Comparison of ENCODE assay signal across 8 mouse cellular contexts in the genomic region with DNA sequence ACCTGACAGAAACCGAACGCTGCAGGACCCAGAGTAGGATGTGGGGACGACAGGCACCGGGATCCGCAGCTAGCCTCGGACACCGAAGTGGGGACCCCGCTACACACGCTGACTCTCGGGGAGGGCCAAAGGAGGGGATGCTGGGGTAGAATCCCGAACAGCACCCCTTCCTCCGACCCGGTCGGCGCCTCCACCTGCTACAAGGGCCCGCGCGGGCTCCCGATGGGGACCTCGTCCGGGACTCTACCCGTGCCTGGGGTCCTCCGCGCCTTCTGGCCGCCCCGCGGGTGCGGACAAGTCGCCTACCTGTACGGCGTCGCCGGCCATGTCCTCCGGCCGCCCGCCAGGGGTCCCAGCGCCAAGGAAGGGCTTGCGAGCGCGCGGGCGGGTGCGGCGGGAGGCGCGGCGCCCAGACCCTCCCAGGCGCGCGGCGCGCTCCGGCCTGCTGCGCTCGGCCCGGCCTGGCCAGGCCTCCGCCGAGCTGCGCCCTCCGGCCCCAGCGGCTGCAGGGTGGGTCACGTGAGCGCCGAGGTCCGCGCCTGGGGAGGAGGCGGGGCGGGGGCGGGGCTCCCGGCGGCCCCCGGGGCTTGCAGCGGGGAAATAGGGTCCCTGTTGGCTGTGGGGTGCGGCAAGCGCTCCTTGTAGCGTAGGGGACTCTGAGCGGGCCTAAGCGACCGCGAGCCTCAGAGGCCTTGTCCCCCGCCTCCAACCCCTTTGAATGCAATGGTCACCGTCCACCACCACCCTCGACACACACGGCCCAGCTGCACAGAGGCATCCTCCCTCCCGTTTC. TPM values are rescaled to one million over a fixed set of nuclear protein-coding genes. Genes with fewer than 3 reads are reported as not detected.
A peak's percentile ranks its signal among the peaks of the same experiment; 100 is the strongest.
DNase-seq lines count a peak whose midpoint lies in the region; ATAC-seq and TF ChIP-seq lines count a peak whose summit lies in the region.

Gene Pkn1, minus strand, starts transcription at position 519 of the 793 bp plus-strand sequence.

- DNase-seq in Patski (ENCODE audit: low read depth, low spot score), result no peak
- peak; percentile 69 to 79 for DNase-seq in cerebellum, postnatal 14 days
- peak; percentile 82 for DNase-seq in gastrocnemius, postnatal 10 days
- DNase-seq in hindbrain, postnatal 0 days (ENCODE audit: low spot score), result peak; percentile 87
- peak in 1 of 2 experiments; percentile 66 for DNase-seq in left cerebral cortex, postnatal 14 days (ENCODE audit: low spot score in 2 of 2)
- DNase-seq in right cerebral cortex, postnatal 14 days, result peak; percentile 63
- peak; percentile 68 to 82 for DNase-seq in urinary bladder, postnatal 36 days (ENCODE audit: low spot score in 2 of 2)

- peak within 1 kb of the TSS; percentile 96 for H3K9ac ChIP-seq in hindbrain, postnatal 0 days (replicated peaks; ENCODE audit: low read length)

- H3K36me3 ChIP-seq in hindbrain, postnatal 0 days (ENCODE audit: insufficient read depth, low read length), result no peaks in the 10 kb centered on the region

- peak; percentile 82 for ATAC-seq in Patski
- ATAC-seq in hindbrain, postnatal 0 days, result peak; percentile 87
- peak; percentile 44 for ATAC-seq in megakaryocyte progenitor cell, adult 5-6 weeks (replicated peaks; ENCODE audit: poor library complexity)

- TF ChIP-seq CTCF in Patski (IDR thresholded peaks at IDR 0.05), result no peak
- no peak for TF ChIP-seq CTCF in hindbrain, postnatal 0 days (IDR thresholded peaks at IDR 0.05; ENCODE audit: low read depth)

- H3K27ac ChIP-seq in hindbrain, postnatal 0 days, result peak within 1 kb of the TSS; percentile 85

- POLR2A ChIA-PET in Patski (lab: Charles Lee), result interaction anchor here (0.5 to 2.6 kb wide), 4 partner anchors 15 to 33 kb away, joined by 3 to 12 read pairs (median 4); partner anchors contain the start of gene Ddx39

- WGBS in hindbrain, postnatal 0 days, result under 1% methylated on average over 55 of the region's 85 CpGs

- peak within 1 kb of the TSS; percentile 90 for H3K4me3 ChIP-seq in hindbrain, postnatal 0 days (ENCODE audit: low read length)

- H3K4me1 ChIP-seq in hindbrain, postnatal 0 days (ENCODE audit: insufficient read depth, low read length), result peaks cover 20% of the 10 kb centered on the region

- in situ Hi-C loops in Patski (cut with MboI; ENCODE audit: low pct_unique_long_range_greater_than_20kb), result no loop called here

- CTCF ChIA-PET in Patski (lab: Charles Lee), result interaction anchor here (1.0 kb wide), 1 partner anchor 36 kb away, joined by 3 read pairs; no protein-coding TSS in a partner anchor

- no peaks in the 10 kb centered on the region for H3K27me3 ChIP-seq in Patski
- no peaks in the 10 kb centered on the region for H3K27me3 ChIP-seq in hindbrain, postnatal 0 days (ENCODE audit: insufficient read depth, low read length)

- H3K9me3 ChIP-seq in hindbrain, postnatal 0 days (ENCODE audit: low read length), result no peaks in the 10 kb centered on the region

- intact Hi-C loops in left cerebral cortex, postnatal 14 days (cut with DNase I), result no loop called here

- peak within 1 kb of the TSS; percentile 95 for H3K4me2 ChIP-seq in hindbrain, postnatal 0 days (ENCODE audit: low read depth, low read length)

RNA-seq across cellular contexts. Expression of gene Pkn1, which starts in this region (rescaled TPM):
- polyA plus RNA-seq in Patski (2021), result 68.6 TPM
- total RNA-seq in gastrocnemius, postnatal 10 days (2021), result 10 to 100 TPM; 53.4 to 54.7 TPM
- 54.7 and 65.6 TPM in 2 replicates for total RNA-seq in hindbrain, postnatal 0 days (2014; rRNA removed)
- 18.2 and 21.8 TPM in 2 replicates for polyA plus RNA-seq in hindbrain, postnatal 0 days (2015; fragmentation: Nextera tagmentation; extraction: Ambion mirVana)
- total RNA-seq in left cerebral cortex, postnatal 14 days (2021), result 10 to 100 TPM; 63.8 to 74.1 TPM
- 31.5 and 31.6 TPM in 2 replicates for total RNA-seq in megakaryocyte progenitor cell, adult 5-6 weeks (2015)
- total RNA-seq in megakaryocyte progenitor cell, adult 5-6 weeks (2017), result 62.5 and 78.8 TPM in 2 replicates
